Mouse (Mus musculus): Measurements from ENCODE around the gene Acvr1.

Gene Acvr1

GRCm38 (mm10) chr2:58513212-58513611 is 53.7 kb downstream of the Acvr1 start:
- TF ChIP-seq GATA4 (IDR thresholded peaks at IDR 0.05; ENCODE audit: insufficient replicate concordance, low read length) = peak; percentile 26; the same call in 1 of the 2 replicates

- TF ChIP-seq GATA4 (IDR thresholded peaks at IDR 0.05; ENCODE audit: insufficient replicate concordance, low read length) = no peak
These were observed 56.8 kb downstream of the Acvr1 start for GRCm38 (mm10) chr2:58510192-58510591.

GRCm38 (mm10) chr2:58505306-58506090 is 61.5 kb downstream of the Acvr1 start:
- no peak for TF ChIP-seq GATA4 (IDR thresholded peaks at IDR 0.05; ENCODE audit: insufficient replicate concordance, low read length)

- TF ChIP-seq GATA4 (IDR thresholded peaks at IDR 0.05; ENCODE audit: insufficient replicate concordance, low read length) = no peak
These were observed 70.1 kb downstream of the Acvr1 start for GRCm38 (mm10) chr2:58496647-58497410.

- TF ChIP-seq GATA4 (IDR thresholded peaks at IDR 0.05; ENCODE audit: insufficient replicate concordance, low read length) = no peak
These were observed 71.7 kb downstream of the Acvr1 start for GRCm38 (mm10) chr2:58495271-58495670.

- TF ChIP-seq GATA4 (IDR thresholded peaks at IDR 0.05; ENCODE audit: insufficient replicate concordance, low read length) = no peak
These were observed 73.0 kb downstream of the Acvr1 start for GRCm38 (mm10) chr2:58493685-58494635.

GRCm38 (mm10) chr2:58489275-58489674 is 77.7 kb downstream of the Acvr1 start:
- no peak for TF ChIP-seq GATA4 (IDR thresholded peaks at IDR 0.05; ENCODE audit: insufficient replicate concordance, low read length)

- TF ChIP-seq GATA4 (IDR thresholded peaks at IDR 0.05; ENCODE audit: insufficient replicate concordance, low read length) = no peak
These were observed 78.6 kb downstream of the Acvr1 start for GRCm38 (mm10) chr2:58488404-58488803.

GRCm38 (mm10) chr2:58487279-58487560 is 79.7 kb downstream of the Acvr1 start:
- no peak for TF ChIP-seq GATA4 (IDR thresholded peaks at IDR 0.05; ENCODE audit: insufficient replicate concordance, low read length)

GRCm38 (mm10) chr2:58486441-58487278 is 80.3 kb downstream of the Acvr1 start:
- TF ChIP-seq GATA4 (IDR thresholded peaks at IDR 0.05; ENCODE audit: insufficient replicate concordance, low read length) = no peak

GRCm38 (mm10) chr2:58485683-58486082 is 81.3 kb downstream of the Acvr1 start:
- no peak for TF ChIP-seq GATA4 (IDR thresholded peaks at IDR 0.05; ENCODE audit: insufficient replicate concordance, low read length)

- no peak for TF ChIP-seq GATA4 (IDR thresholded peaks at IDR 0.05; ENCODE audit: insufficient replicate concordance, low read length)
These were observed 81.8 kb downstream of the Acvr1 start for GRCm38 (mm10) chr2:58485152-58485551.

GRCm38 (mm10) chr2:58484284-58484965 is 82.5 kb downstream of the Acvr1 start:
- no peak for TF ChIP-seq GATA4 (IDR thresholded peaks at IDR 0.05; ENCODE audit: insufficient replicate concordance, low read length)

Measured in liver, adult (tissue).